In genomic region chr4:140957131-140957702, GRCm38 (mm10) we compare ENCODE assay signal across 8 mouse cellular contexts. TPM values are rescaled to one million over a fixed set of nuclear protein-coding genes. Genes with fewer than 3 reads are reported as not detected.
DNase-seq lines count a peak whose midpoint lies in the region; ATAC-seq and TF ChIP-seq lines count a peak whose summit lies in the region.

No protein-coding gene starts in this region.

- H3K9ac ChIP-seq in liver, embryonic 11.5 days (ENCODE audit: low read depth, low read length), result peak overlapping the region; percentile 35

- TF ChIP-seq CTCF in thymus, adult 2 months (IDR thresholded peaks at IDR 0.05; ENCODE audit: borderline replicate concordance, control insufficient read depth, extremely low read depth, insufficient read depth, low read length, poor library complexity), result no peak

- peak overlapping the region; percentile 73 for H3K27ac ChIP-seq in heart, embryonic 10.5 days
- peak overlapping the region; percentile 73 for H3K27ac ChIP-seq in thymus, adult 2 months (ENCODE audit: control insufficient read depth, insufficient read depth, low read length)
- no peak overlapping the region for H3K27ac ChIP-seq in liver, embryonic 11.5 days (ENCODE audit: low read depth, low read length)

- no peaks in the 10 kb centered on the region for H3K36me3 ChIP-seq in heart, embryonic 10.5 days
- H3K36me3 ChIP-seq in thymus, adult 2 months (ENCODE audit: control insufficient read depth, insufficient read depth, low read length), result no peaks in the 10 kb centered on the region
- H3K36me3 ChIP-seq in liver, embryonic 11.5 days (ENCODE audit: control insufficient read depth, insufficient read depth, low read length), result no peaks in the 10 kb centered on the region

- WGBS in heart, embryonic 10.5 days, result 9% methylated on average over 17 of the region's 17 CpGs
- WGBS in thymus, adult 2 months, result 56% methylated on average over 17 of the region's 17 CpGs
- 20% methylated on average over 17 of the region's 17 CpGs for WGBS in liver, embryonic 11.5 days

- TF ChIP-seq POLR2A in thymus, adult 2 months (IDR thresholded peaks at IDR 0.05; ENCODE audit: control insufficient read depth, extremely low read depth, insufficient read depth, low read length, poor library complexity), result no peak

- DNase-seq in heart, embryonic 10.5 days (ENCODE audit: low spot score), result no peak
- DNase-seq in heart, adult 9 months (ENCODE audit: low spot score in 2 of 2), result no peak
- no peak for DNase-seq in thymus, adult 2 months
- DNase-seq in thymus, postnatal 25 days, result no peak
- DNase-seq in liver, embryonic 11.5 days (ENCODE audit: low spot score), result no peak
- DNase-seq in telencephalon, adult 2 months (ENCODE audit: low read depth, low spot score), result peak; percentile 31
- DNase-seq in layer of hippocampus, adult 9-11 months, result no peak
- no peak for DNase-seq in spleen, postnatal 10 days (ENCODE audit: low spot score in 2 of 2)

- peak overlapping the region; percentile 70 for H3K4me2 ChIP-seq in liver, embryonic 11.5 days

- H3K27me3 ChIP-seq in heart, embryonic 10.5 days (ENCODE audit: insufficient read depth, poor library complexity, severe bottlenecking), result peaks cover 14% of the 10 kb centered on the region
- H3K27me3 ChIP-seq in thymus, adult 2 months (ENCODE audit: control insufficient read depth, insufficient read depth, low read length), result no peaks in the 10 kb centered on the region
- 0 out of 2 replicates have a peak, but pooled peaks cover 5% of the 10 kb centered on the region for H3K27me3 ChIP-seq in liver, embryonic 11.5 days (replicated peaks; ENCODE audit: control insufficient read depth, insufficient read depth, low read length)

- H3K4me1 ChIP-seq in heart, embryonic 10.5 days, result peaks cover 45% of the 10 kb centered on the region
- H3K4me1 ChIP-seq in thymus, adult 2 months (replicated peaks; ENCODE audit: control insufficient read depth, insufficient read depth, low read length), result peaks cover 39% of the 10 kb centered on the region
- peaks cover 6% of the 10 kb centered on the region for H3K4me1 ChIP-seq in liver, embryonic 11.5 days (replicated peaks; ENCODE audit: control insufficient read depth, insufficient read depth, low read length)

- H3K9me3 ChIP-seq in heart, embryonic 10.5 days, result no peaks in the 10 kb centered on the region
- H3K9me3 ChIP-seq in liver, embryonic 11.5 days (ENCODE audit: control insufficient read depth, low read length), result no peaks in the 10 kb centered on the region

- peak overlapping the region; percentile 58 for H3K4me3 ChIP-seq in heart, embryonic 10.5 days
- H3K4me3 ChIP-seq in thymus, adult 2 months (ENCODE audit: control insufficient read depth, insufficient read depth, low read length), result peak overlapping the region; percentile 44
- peak overlapping the region; percentile 42 for H3K4me3 ChIP-seq in liver, embryonic 11.5 days (ENCODE audit: low read depth, low read length)

- ATAC-seq in liver, embryonic 11.5 days (replicated peaks; ENCODE audit: low FRiP score), result no peak

RNA-seq across cellular contexts. Expression of gene Sdhb, which starts 3.8 kb away (rescaled TPM):
- polyA plus RNA-seq in heart, embryonic 10.5 days (2016; fragmentation: Nextera tagmentation; extraction: Ambion mirVana), result 605 and 778 TPM in 2 replicates
- 194 and 239 TPM in 2 replicates for polyA plus RNA-seq in thymus, adult 2 months (2012; rRNA removed)
- polyA plus RNA-seq in liver, embryonic 11.5 days (2014; fragmentation: Nextera tagmentation; extraction: Ambion mirVana), result 339 and 355 TPM in 2 replicates

RNA-seq across cellular contexts. Expression of gene Atp13a2, which starts 29.5 kb away (rescaled TPM):
- 34.9 and 37.8 TPM in 2 replicates for polyA plus RNA-seq in heart, embryonic 10.5 days (2016; fragmentation: Nextera tagmentation; extraction: Ambion mirVana)
- 300 and 301 TPM in 2 replicates for polyA plus RNA-seq in thymus, adult 2 months (2012; rRNA removed)
- 41.7 and 42.7 TPM in 2 replicates for polyA plus RNA-seq in liver, embryonic 11.5 days (2014; fragmentation: Nextera tagmentation; extraction: Ambion mirVana)

RNA-seq across cellular contexts. Expression of gene Padi2, which starts 51.1 kb away (rescaled TPM):
- polyA plus RNA-seq in heart, embryonic 10.5 days (2016; fragmentation: Nextera tagmentation; extraction: Ambion mirVana), result 2.9 and 6.3 TPM in 2 replicates
- 19.5 and 21.9 TPM in 2 replicates for polyA plus RNA-seq in thymus, adult 2 months (2012; rRNA removed)
- polyA plus RNA-seq in liver, embryonic 11.5 days (2014; fragmentation: Nextera tagmentation; extraction: Ambion mirVana), result 2.4 and 2.8 TPM in 2 replicates

RNA-seq across cellular contexts. Expression of gene Mfap2, which starts 53.0 kb away (rescaled TPM):
- polyA plus RNA-seq in heart, embryonic 10.5 days (2016; fragmentation: Nextera tagmentation; extraction: Ambion mirVana), result 159 and 233 TPM in 2 replicates
- 6.1 and 7.0 TPM in 2 replicates for polyA plus RNA-seq in thymus, adult 2 months (2012; rRNA removed)
- 107 and 128 TPM in 2 replicates for polyA plus RNA-seq in liver, embryonic 11.5 days (2014; fragmentation: Nextera tagmentation; extraction: Ambion mirVana)
